Mouse (Mus musculus): ENCODE measurements around the gene Ggt6.

GRCm38 (mm10) chr11:72401068-72401467 lies 34.3 kb upstream of the Ggt6 start:
- TF ChIP-seq GATA1 (IDR thresholded peaks at IDR 0.05; ENCODE audit: borderline replicate concordance, low read length) (no peak), FLI1 (IDR thresholded peaks at IDR 0.05; ENCODE audit: low read length) (no peak)
